Mouse (Mus musculus): Measurements from ENCODE around the gene Olfr1173. TPM values are rescaled to one million over a fixed set of nuclear protein-coding genes. Genes with fewer than 3 reads are reported as not detected.

Olfr1173 gene
- not detected in 2 replicates for polyA plus RNA-seq (2012; rRNA removed)

DNA sequence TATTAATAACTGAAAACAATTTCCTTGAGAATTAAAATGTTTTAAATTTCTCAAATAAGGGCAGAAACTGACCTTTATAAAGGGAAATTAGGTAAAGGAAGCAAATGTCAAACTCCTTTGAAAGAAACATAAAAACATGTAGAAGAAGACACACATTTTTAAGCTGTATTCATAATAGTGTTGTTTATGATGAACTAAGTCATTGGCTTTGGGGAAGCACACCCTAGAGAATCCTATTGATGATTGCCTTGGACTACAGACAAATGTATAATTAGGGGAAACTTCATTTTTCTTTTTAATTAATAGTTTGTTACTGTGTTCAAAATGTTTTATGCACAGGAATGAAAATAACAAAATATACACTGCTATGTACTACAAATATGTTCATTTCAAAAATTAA, at the start of gene Olfr1173:
Gene Olfr1173 (minus strand): TSS at position 101 of the 400 bp plus-strand sequence.
- Histone ChIP-seq H3K27me3 (replicated peaks; ENCODE audit: control insufficient read depth, insufficient read depth, low read length) (no peaks in the 10 kb centered on the region), H3K4me1 (ENCODE audit: control insufficient read depth, insufficient read depth, low read length) (no peaks in the 10 kb centered on the region), H3K27ac (ENCODE audit: insufficient read depth, low read depth, low read length) (no peak within 1 kb of the TSS), H3K36me3 (ENCODE audit: control insufficient read depth, insufficient read depth, low read length) (no peaks in the 10 kb centered on the region), H3K4me3 (ENCODE audit: insufficient read depth, low read depth, low read length) (no peak within 1 kb of the TSS)
- TF ChIP-seq CTCF (conservative IDR thresholded peaks at IDR 0.05; ENCODE audit: insufficient read depth, insufficient read length, low read depth, low read length) (no peak), POLR2A (IDR thresholded peaks at IDR 0.05; ENCODE audit: low read depth, low read length) (no peak)
- no peak for DNase-seq

DNA sequence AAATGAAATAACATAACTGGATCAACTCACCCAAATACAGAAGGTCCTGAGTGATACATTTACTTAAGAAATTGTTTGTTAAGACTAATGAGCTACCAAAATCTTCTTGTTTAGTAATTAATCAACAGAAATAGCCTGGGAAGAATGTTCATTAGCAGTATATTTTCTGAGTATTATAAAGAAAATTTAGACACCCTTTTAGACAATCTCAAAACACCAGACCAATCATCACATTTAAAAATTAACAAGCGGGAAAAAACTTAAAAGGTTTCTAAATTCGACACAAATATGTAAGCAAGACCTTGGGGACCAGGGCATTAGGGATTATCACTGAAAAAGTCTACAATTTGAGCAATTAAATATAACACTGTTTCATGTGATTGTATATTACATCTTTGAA, 47.4 kb upstream of the Olfr1173 start, which contains the start of gene Olfr1175-ps:
Gene Olfr1175-ps (minus strand): TSS at position 101 of the 400 bp plus-strand sequence.
- WGBS, result 86% methylated on average over 2 of the region's 2 CpGs
- no peak for TF ChIP-seq CTCF (conservative IDR thresholded peaks at IDR 0.05; ENCODE audit: insufficient read depth, insufficient read length, low read depth, low read length)
- TF ChIP-seq POLR2A (IDR thresholded peaks at IDR 0.05; ENCODE audit: low read depth, low read length), result no peak
- H3K4me3 ChIP-seq (ENCODE audit: insufficient read depth, low read depth, low read length), result no peak within 1 kb of the TSS

DNA sequence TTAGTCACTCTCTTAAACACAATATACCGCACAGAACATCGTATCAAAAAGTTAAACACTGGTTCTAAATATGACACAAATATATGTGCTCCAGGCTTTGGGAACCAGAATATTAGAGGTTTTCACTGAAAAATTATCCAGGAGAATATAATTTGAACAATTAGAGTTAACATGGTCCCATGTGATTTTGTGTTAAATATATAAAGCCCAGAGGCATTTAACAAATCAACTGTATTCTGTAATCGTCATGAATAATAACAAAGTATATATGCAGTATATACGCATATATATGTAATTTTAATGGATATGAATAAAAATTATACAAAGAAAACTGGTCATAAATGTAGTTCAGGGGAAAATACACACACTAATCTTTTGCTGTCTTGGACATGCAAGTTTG, 35.4 kb upstream of the Olfr1173 start, which contains the start of gene Olfr1174-ps:
Gene Olfr1174-ps (minus strand): TSS at position 101 of the 400 bp plus-strand sequence.
- Histone ChIP-seq H3K4me1 (ENCODE audit: control insufficient read depth, insufficient read depth, low read length) (no peaks in the 10 kb centered on the region), H3K36me3 (ENCODE audit: control insufficient read depth, insufficient read depth, low read length) (no peaks in the 10 kb centered on the region), H3K4me3 (ENCODE audit: insufficient read depth, low read depth, low read length) (no peak within 1 kb of the TSS), H3K27me3 (replicated peaks; ENCODE audit: control insufficient read depth, insufficient read depth, low read length) (no peaks in the 10 kb centered on the region), H3K27ac (ENCODE audit: insufficient read depth, low read depth, low read length) (no peak within 1 kb of the TSS)
- TF ChIP-seq POLR2A (IDR thresholded peaks at IDR 0.05; ENCODE audit: low read depth, low read length) (no peak), CTCF (conservative IDR thresholded peaks at IDR 0.05; ENCODE audit: insufficient read depth, insufficient read length, low read depth, low read length) (no peak)
- no peak for DNase-seq
- 86% methylated on average over 4 of the region's 4 CpGs for WGBS

More for the DNA sequence above, 47.4 kb upstream of the Olfr1173 start, which contains the start of gene Olfr1175-ps:
- no peaks in the 10 kb centered on the region for H3K4me1 ChIP-seq (ENCODE audit: control insufficient read depth, insufficient read depth, low read length)
- no peak within 1 kb of the TSS for H3K27ac ChIP-seq (ENCODE audit: insufficient read depth, low read depth, low read length)
- DNase-seq, result no peak
- no peaks in the 10 kb centered on the region for H3K27me3 ChIP-seq (replicated peaks; ENCODE audit: control insufficient read depth, insufficient read depth, low read length)
- no peaks in the 10 kb centered on the region for H3K36me3 ChIP-seq (ENCODE audit: control insufficient read depth, insufficient read depth, low read length)

DNA sequence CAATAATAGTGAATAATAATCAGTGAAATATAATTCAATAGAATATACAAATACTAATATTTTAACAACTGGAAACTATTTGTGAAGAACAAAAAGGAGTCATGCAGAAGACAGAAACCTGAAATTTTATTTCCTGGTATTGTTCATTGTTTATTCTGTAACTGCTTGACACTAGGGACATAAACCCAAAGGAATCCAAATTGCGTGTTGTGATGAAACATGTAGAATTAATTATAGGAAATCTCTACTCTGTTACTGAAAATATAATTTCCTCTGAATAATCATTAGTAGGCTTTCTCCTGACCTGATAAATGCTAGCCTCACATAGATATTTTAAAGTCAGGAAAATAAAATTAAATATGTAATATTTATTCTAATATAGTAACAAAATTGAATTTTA, 51.4 kb downstream of the Olfr1173 start, which contains the start of gene Olfr1170:
Gene Olfr1170 (minus strand): TSS at position 101 of the 400 bp plus-strand sequence.
- DNase-seq, result no peak
- no peaks in the 10 kb centered on the region for H3K27me3 ChIP-seq (replicated peaks; ENCODE audit: control insufficient read depth, insufficient read depth, low read length)
- H3K36me3 ChIP-seq (ENCODE audit: control insufficient read depth, insufficient read depth, low read length), result no peaks in the 10 kb centered on the region
- no peaks in the 10 kb centered on the region for H3K4me1 ChIP-seq (ENCODE audit: control insufficient read depth, insufficient read depth, low read length)
- 73% methylated on average over 1 of the region's 1 CpGs for WGBS
- no peak for TF ChIP-seq POLR2A (IDR thresholded peaks at IDR 0.05; ENCODE audit: low read depth, low read length)
- no peak for TF ChIP-seq CTCF (conservative IDR thresholded peaks at IDR 0.05; ENCODE audit: insufficient read depth, insufficient read length, low read depth, low read length)
- H3K27ac ChIP-seq (ENCODE audit: insufficient read depth, low read depth, low read length), result no peak within 1 kb of the TSS
- no peak within 1 kb of the TSS for H3K4me3 ChIP-seq (ENCODE audit: insufficient read depth, low read depth, low read length)

Other genes with a start within 250 kb of the Olfr1173 start
- gene Olfr73, start 242.2 kb downstream of the Olfr1173 start, polyA plus RNA-seq (2012; rRNA removed), result not detected in 2 replicates
- gene Olfr1162, start 228.7 kb downstream of the Olfr1173 start, polyA plus RNA-seq (2012; rRNA removed), result not detected in 2 replicates
- not detected in 2 replicates for gene Olfr1163, start 208.0 kb downstream of the Olfr1173 start, polyA plus RNA-seq (2012; rRNA removed)
- not detected in 2 replicates for gene Olfr1164, start 185.9 kb downstream of the Olfr1173 start, polyA plus RNA-seq (2012; rRNA removed)
- gene Olfr1166, start 151.6 kb downstream of the Olfr1173 start, polyA plus RNA-seq (2012; rRNA removed), result not detected in 2 replicates
- gene Olfr1167, start 124.7 kb downstream of the Olfr1173 start, polyA plus RNA-seq (2012; rRNA removed), result not detected in 2 replicates
- gene Olfr1168, start 98.0 kb downstream of the Olfr1173 start, polyA plus RNA-seq (2012; rRNA removed), result not detected in 2 replicates
- not detected in 2 replicates for gene Olfr1170, start 51.5 kb downstream of the Olfr1173 start, polyA plus RNA-seq (2012; rRNA removed)
- gene Olfr1174-ps, start 35.3 kb upstream of the Olfr1173 start, polyA plus RNA-seq (2012; rRNA removed), result not detected in 2 replicates
- gene Olfr1175-ps, start 47.3 kb upstream of the Olfr1173 start, polyA plus RNA-seq (2012; rRNA removed), result not detected in 2 replicates
- not detected in 2 replicates for gene Olfr1176, start 56.8 kb upstream of the Olfr1173 start, polyA plus RNA-seq (2012; rRNA removed)
- gene Olfr1177-ps, start 66.6 kb upstream of the Olfr1173 start, polyA plus RNA-seq (2012; rRNA removed), result not detected in 2 replicates
- not detected in 2 replicates for gene Olfr1178, start 107.2 kb upstream of the Olfr1173 start, polyA plus RNA-seq (2012; rRNA removed)
- not detected in 2 replicates for gene Olfr1179, start 126.6 kb upstream of the Olfr1173 start, polyA plus RNA-seq (2012; rRNA removed)
- not detected in 2 replicates for gene Olfr1180, start 139.3 kb upstream of the Olfr1173 start, polyA plus RNA-seq (2012; rRNA removed)
- not detected in 2 replicates for gene Olfr1181, start 146.3 kb upstream of the Olfr1173 start, polyA plus RNA-seq (2012; rRNA removed)
- gene Gm13757, start 169.3 kb upstream of the Olfr1173 start, polyA plus RNA-seq (2012; rRNA removed), result not detected in 2 replicates
- gene Olfr1183, start 175.0 kb upstream of the Olfr1173 start, polyA plus RNA-seq (2012; rRNA removed), result not detected in 2 replicates
- not detected in 2 replicates for gene Olfr1184, start 203.7 kb upstream of the Olfr1173 start, polyA plus RNA-seq (2012; rRNA removed)
- gene Olfr1185-ps1, start 213.4 kb upstream of the Olfr1173 start, polyA plus RNA-seq (2012; rRNA removed), result not detected in 2 replicates
- gene Olfr1186, start 238.7 kb upstream of the Olfr1173 start, polyA plus RNA-seq (2012; rRNA removed), result not detected in 2 replicates